Mouse (Mus musculus) limb, embryonic 10.5 days (tissue): ENCODE measurements around the gene Trappc6a. TPM values are rescaled to one million over a fixed set of nuclear protein-coding genes. Genes with fewer than 3 reads are reported as not detected.

ENCODE experiments used
- DNase-seq: peaks from one replicate; pipeline ENCODE4 v3.0.0-alpha.2; 2017; ENCODE audit warnings: low spot score
- H3K27ac ChIP-seq: fragments of 300-500 bp; sonication (generic); 2 replicates; pipeline ENCODE4 v1.5.1; 2016; ENCODE audit warnings: mild to moderate bottlenecking
- H3K27me3 ChIP-seq: fragments of 300-500 bp; sonication (generic); 2 replicates; pipeline ENCODE4 v1.6.1; 2016; ENCODE audit warnings: low read depth, mild to moderate bottlenecking; ENCODE audit not compliant: poor library complexity, severe bottlenecking
- H3K36me3 ChIP-seq: fragments of 300-500 bp; sonication (generic); 2 replicates; pipeline ENCODE4 v1.6.1; 2016; ENCODE audit warnings: mild to moderate bottlenecking, moderate library complexity
- H3K4me1 ChIP-seq: fragments of 300-500 bp; sonication (generic); 2 replicates; pipeline ENCODE4 v1.6.1; 2016
- H3K4me3 ChIP-seq: fragments of 300-500 bp; sonication (generic); 2 replicates; pipeline ENCODE4 v1.5.1; 2016; ENCODE audit warnings: mild to moderate bottlenecking, moderate library complexity
- H3K9me3 ChIP-seq: fragments of 300-500 bp; sonication (generic); replicated peaks from 2 replicates; pipeline ENCODE4 v1.6.1; 2016; ENCODE audit warnings: mild to moderate bottlenecking
- WGBS: fragments of 180-500 bp; shearing (Covaris S2); methylation state at CpG from one replicate; pipeline ENCODE4 v1.1.7; 2016; 5-methylcytosine and 5-hydroxymethylcytosine counted together
- polyA plus RNA-seq: library from polyadenylated mRNA; unstranded; fragments of >200 nt; fragmentation: Nextera tagmentation; extraction: Ambion mirVana; gene quantifications from 2 replicates; pipeline ENCODE4 v1.2.1, GENCODE M21; 2016

The Trappc6a gene
- polyA plus RNA-seq, 1 experiment from 2014 or later, result 90.5 TPM

- no peak for DNase-seq
- Histone ChIP-seq H3K9me3 (no peaks in the 10 kb centered on the region), H3K4me1 (peaks cover 33% of the 10 kb centered on the region), H3K27me3 (no peaks in the 10 kb centered on the region), H3K27ac (no peak overlapping the region), H3K4me3 (no peak overlapping the region), H3K36me3 (peaks cover 9% of the 10 kb centered on the region)
- 90% methylated on average over 7 of the region's 7 CpGs for WGBS
Measured at GRCm38 (mm10) chr7:19541681-19542154, 33.5 kb downstream of the Trappc6a start.

- Histone ChIP-seq H3K9me3 (no peaks in the 10 kb centered on the region), H3K4me1 (peaks cover 29% of the 10 kb centered on the region), H3K27me3 (no peaks in the 10 kb centered on the region), H3K36me3 (peaks cover 9% of the 10 kb centered on the region), H3K4me3 (no peak overlapping the region), H3K27ac (no peak overlapping the region)
- DNase-seq, result no peak
- 82% methylated on average over 8 of the region's 8 CpGs for WGBS
Measured at GRCm38 (mm10) chr7:19542155-19542691, 34.0 kb downstream of the Trappc6a start.

GRCm38 (mm10) chr7:19543584-19543983, 35.4 kb downstream of the Trappc6a start:
- peaks cover 21% of the 10 kb centered on the region for H3K4me1 ChIP-seq

DNA sequence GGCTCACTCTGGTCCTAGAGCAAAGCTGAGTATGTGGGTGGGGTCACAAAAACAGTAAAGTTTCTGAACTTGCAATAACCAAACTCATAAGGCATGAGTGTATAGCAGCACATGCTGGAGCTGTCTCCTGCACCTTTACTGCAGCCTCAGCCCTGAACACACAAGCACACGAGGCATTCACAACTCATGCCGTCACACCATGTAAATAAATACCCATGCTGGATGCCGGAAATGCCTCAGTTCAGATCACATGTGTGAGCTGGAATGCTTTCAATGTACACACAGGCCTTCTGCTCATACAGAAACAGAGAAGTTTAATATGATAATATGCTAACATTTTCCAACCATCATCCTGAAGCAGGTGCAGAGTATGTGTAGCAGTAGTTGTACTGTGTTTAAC, 37.8 kb downstream of the Trappc6a start:
- Histone ChIP-seq H3K27me3 (no peaks in the 10 kb centered on the region), H3K4me3 (no peak overlapping the region), H3K36me3 (peaks cover 16% of the 10 kb centered on the region), H3K4me1 (peaks cover 21% of the 10 kb centered on the region), H3K27ac (no peak overlapping the region), H3K9me3 (no peaks in the 10 kb centered on the region)
- no peak for DNase-seq
- 89% methylated on average over 3 of the region's 3 CpGs for WGBS

More at GRCm38 (mm10) chr7:19543584-19543983, 35.4 kb downstream of the Trappc6a start:
- no peak overlapping the region for H3K27ac ChIP-seq
- DNase-seq, result no peak
- H3K36me3 ChIP-seq, result peaks cover 9% of the 10 kb centered on the region
- 58% methylated on average over 6 of the region's 6 CpGs for WGBS
- no peaks in the 10 kb centered on the region for H3K9me3 ChIP-seq
- H3K4me3 ChIP-seq, result no peak overlapping the region
- H3K27me3 ChIP-seq, result no peaks in the 10 kb centered on the region

DNA sequence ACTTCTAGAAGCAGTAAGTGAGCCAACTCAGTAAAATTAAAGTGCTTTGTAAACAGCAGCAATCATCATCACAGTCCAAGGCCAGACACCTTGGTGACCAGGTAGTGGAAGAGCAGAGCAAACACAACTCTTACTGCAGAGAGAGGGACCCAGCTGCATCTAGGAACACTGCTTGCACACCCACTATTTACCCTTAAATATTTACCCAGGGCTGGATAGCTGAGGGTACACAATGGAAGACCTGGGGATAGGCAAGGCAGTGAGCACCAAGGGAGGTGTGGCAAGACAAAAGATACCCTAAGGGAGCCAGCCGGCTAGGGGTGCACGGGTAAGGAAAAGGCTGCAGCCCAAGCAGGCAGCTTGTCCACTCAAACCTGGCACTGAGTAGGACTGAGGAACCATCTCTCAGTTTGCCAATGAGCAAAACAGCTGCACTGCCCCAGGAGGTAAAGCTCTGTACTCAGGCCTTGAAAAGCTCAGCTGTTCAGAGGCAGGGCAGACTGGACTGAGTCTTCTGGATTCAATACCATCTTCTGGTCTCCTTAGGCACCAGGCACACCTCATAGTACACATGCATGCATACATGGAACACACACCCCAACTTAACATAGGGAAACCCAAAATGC, 39.3 kb downstream of the Trappc6a start:
- DNase-seq, result no peak
- Histone ChIP-seq H3K4me1 (peaks cover 14% of the 10 kb centered on the region; the same call in 1 of the 2 replicates), H3K27ac (no peak overlapping the region), H3K27me3 (no peaks in the 10 kb centered on the region), H3K9me3 (no peaks in the 10 kb centered on the region), H3K4me3 (no peak overlapping the region), H3K36me3 (peaks cover 19% of the 10 kb centered on the region)
- 88% methylated on average over 2 of the region's 2 CpGs for WGBS

- Histone ChIP-seq H3K27ac (no peak overlapping the region), H3K4me3 (no peak overlapping the region), H3K4me1 (peaks cover 10% of the 10 kb centered on the region; the same call in 1 of the 2 replicates), H3K36me3 (peaks cover 38% of the 10 kb centered on the region), H3K27me3 (no peaks in the 10 kb centered on the region), H3K9me3 (no peaks in the 10 kb centered on the region)
- DNase-seq, result no peak
- 91% methylated on average over 10 of the region's 10 CpGs for WGBS
Measured at GRCm38 (mm10) chr7:19549394-19549793, 41.2 kb downstream of the Trappc6a start.

DNA sequence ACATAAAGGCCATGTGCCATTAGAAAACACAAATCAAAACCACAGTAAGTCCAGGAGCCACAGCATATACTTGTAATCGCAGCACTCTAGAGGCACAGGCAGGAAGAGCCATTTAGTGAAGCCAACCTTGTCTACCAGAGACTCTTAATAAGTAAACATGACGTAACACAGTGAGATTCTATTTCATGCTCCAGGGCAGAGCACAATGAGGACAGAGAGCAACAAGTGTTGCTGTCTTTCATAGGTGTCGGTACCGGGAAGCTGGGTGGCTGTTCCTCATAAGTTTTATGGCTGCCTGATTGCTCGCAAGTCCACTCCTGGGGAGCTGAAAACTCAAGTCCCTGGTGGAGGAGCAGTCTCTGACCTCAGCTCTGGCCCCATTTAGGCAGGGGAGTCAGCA, 43.4 kb downstream of the Trappc6a start:
- 73% methylated on average over 5 of the region's 5 CpGs for WGBS
- Histone ChIP-seq H3K36me3 (peaks cover 56% of the 10 kb centered on the region), H3K27me3 (no peaks in the 10 kb centered on the region), H3K4me3 (no peak overlapping the region), H3K9me3 (no peaks in the 10 kb centered on the region), H3K27ac (no peak overlapping the region), H3K4me1 (peaks cover 5% of the 10 kb centered on the region; the same call in 1 of the 2 replicates)
- DNase-seq, result no peak

DNA sequence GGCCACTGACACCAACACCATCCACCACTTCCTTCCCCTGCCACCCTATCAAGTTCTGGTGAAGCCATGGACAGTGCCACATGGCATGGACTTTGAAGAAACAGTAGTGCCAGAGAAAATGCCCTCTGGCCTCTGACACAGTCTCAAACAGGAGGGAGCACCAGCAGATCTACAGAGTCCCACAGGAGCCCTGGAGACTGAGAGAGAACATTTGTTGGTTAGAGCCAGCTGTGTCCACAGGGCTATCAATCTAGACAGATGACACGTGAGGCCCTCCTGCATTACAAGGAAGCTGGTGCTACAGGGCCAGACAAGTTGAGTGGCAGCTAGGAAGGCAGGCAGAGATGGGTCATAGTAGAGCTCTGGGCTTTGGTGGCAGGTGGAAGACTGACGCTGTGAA, 44.2 kb downstream of the Trappc6a start:
- 76% methylated on average over 2 of the region's 2 CpGs for WGBS
- H3K4me1 ChIP-seq, result peaks cover 3% of the 10 kb centered on the region; the same call in 1 of the 2 replicates
- H3K36me3 ChIP-seq, result peaks cover 64% of the 10 kb centered on the region
- H3K27ac ChIP-seq, result no peak overlapping the region
- H3K4me3 ChIP-seq, result no peak overlapping the region
- no peaks in the 10 kb centered on the region for H3K9me3 ChIP-seq
- DNase-seq, result no peak
- H3K27me3 ChIP-seq, result no peaks in the 10 kb centered on the region

DNA sequence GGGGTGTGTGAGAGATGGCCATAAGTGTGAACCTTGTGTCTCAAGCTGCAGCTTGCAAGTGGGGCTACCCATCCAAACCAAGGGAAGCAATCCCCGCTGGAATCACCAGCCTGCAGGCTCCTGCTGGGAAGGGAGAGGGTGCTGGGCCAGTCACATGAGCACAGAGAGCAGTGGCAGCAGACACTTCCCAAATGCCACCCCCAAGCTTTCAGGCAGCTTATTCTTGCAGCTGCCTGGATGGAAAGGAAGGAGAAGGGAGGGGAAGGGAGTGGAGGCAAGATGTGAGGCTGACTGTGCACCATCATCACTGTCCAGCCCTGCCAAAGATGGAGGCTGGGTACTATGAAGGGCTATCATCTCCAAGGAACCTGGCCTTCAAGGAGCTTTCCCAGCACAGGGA, 46.0 kb downstream of the Trappc6a start:
- 81% methylated on average over 1 of the region's 1 CpGs for WGBS
- Histone ChIP-seq H3K4me1 (peaks cover 11% of the 10 kb centered on the region), H3K9me3 (no peaks in the 10 kb centered on the region), H3K27me3 (no peaks in the 10 kb centered on the region), H3K4me3 (no peak overlapping the region), H3K27ac (no peak overlapping the region), H3K36me3 (peaks cover 78% of the 10 kb centered on the region)
- DNase-seq, result no peak

GRCm38 (mm10) chr7:19557086-19557485, 48.9 kb downstream of the Trappc6a start:
- DNase-seq, result no peak
- H3K27me3 ChIP-seq, result no peaks in the 10 kb centered on the region
- no peak overlapping the region for H3K27ac ChIP-seq
- H3K4me3 ChIP-seq, result no peak overlapping the region
- H3K9me3 ChIP-seq, result no peaks in the 10 kb centered on the region
- H3K36me3 ChIP-seq, result peaks cover 66% of the 10 kb centered on the region
- WGBS, result 94% methylated on average over 2 of the region's 2 CpGs
- peaks cover 28% of the 10 kb centered on the region for H3K4me1 ChIP-seq

DNA sequence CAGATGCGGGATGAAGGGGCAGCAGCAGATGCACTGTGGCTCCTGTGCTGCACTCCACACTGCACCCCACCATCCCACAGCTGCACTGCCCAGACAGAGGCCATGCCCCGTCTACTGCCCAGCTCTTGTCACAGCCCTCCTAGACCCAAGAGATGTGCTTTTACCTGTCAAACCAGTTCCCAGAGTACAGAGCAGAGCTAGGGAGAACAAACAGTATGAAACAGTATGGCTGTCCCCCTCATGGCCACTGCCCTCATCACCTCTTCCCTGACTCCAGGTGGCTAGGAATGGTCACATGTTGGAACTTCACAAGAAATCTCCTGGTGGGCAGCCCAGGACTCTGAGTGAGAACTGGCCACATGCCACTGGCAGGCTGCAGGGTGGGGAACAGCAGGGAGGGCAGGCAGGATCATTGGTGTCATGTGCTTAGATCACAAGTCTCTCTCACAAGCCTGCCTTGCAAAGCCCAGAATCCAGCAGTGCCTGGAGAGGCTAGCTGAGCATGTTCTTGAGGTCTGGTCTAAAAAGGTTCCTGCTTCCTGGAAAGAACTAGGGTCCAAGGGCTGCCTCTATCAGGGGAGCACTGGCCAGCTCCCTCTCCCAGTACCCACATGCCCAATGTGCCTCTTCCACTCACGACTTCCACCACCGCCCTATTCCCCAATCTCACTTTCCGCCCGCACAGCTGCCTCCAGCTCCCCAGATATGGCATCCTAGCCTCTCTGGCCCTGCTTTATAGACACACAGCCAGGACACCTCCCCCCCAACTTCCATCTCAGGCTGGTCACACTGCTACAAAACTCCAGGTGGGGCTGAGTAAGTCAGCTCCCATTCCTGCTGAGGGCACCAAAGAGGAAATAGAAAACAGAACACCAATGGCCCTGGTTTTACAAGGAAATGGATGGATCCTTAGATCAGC, 50.0 kb downstream of the Trappc6a start:
- DNase-seq, result no peak
- WGBS, result 94% methylated on average over 6 of the region's 6 CpGs
- Histone ChIP-seq H3K4me3 (no peak overlapping the region), H3K27me3 (no peaks in the 10 kb centered on the region), H3K9me3 (no peaks in the 10 kb centered on the region), H3K27ac (no peak overlapping the region), H3K4me1 (peaks cover 35% of the 10 kb centered on the region), H3K36me3 (peaks cover 55% of the 10 kb centered on the region)

GRCm38 (mm10) chr7:19558965-19559364, 50.8 kb downstream of the Trappc6a start:
- peaks cover 40% of the 10 kb centered on the region for H3K4me1 ChIP-seq
- no peak overlapping the region for H3K27ac ChIP-seq
- no peaks in the 10 kb centered on the region for H3K9me3 ChIP-seq
- WGBS, result 46% methylated on average over 2 of the region's 2 CpGs
- peak; percentile 53 for DNase-seq
- no peak overlapping the region for H3K4me3 ChIP-seq
- peaks cover 51% of the 10 kb centered on the region for H3K36me3 ChIP-seq
- no peaks in the 10 kb centered on the region for H3K27me3 ChIP-seq
